Mouse (Mus musculus) cortical plate, adult 2 months (tissue): ENCODE data around the gene Gpatch4.

Source experiments
- CTCF ChIP-seq: fragments of 200-500 bp; IDR thresholded peaks from 2 replicates; pipeline ENCODE4 v1.5.1; 2011; ENCODE audit warnings: mild to moderate bottlenecking, control low read depth, low read length; ENCODE audit not compliant: insufficient read depth; ENCODE audit errors: extremely low read depth
- POLR2A ChIP-seq: fragments of 200-500 bp; IDR thresholded peaks from 2 replicates; pipeline ENCODE4 v1.6.1; 2011; ENCODE audit warnings: mild to moderate bottlenecking, low read length, control low read depth; ENCODE audit not compliant: insufficient read depth; ENCODE audit errors: extremely low read depth

GRCm38 (mm10) chr3:88005822-88006786, 36.8 kb upstream of the Gpatch4 start:
- peak; percentile 42; the same call in 1 of the 2 replicates for TF ChIP-seq CTCF
- TF ChIP-seq POLR2A = no peak
